Mouse (Mus musculus) stomach, postnatal 0 days (tissue): ENCODE measurements around the gene AY074887. TPM values are rescaled to one million over a fixed set of nuclear protein-coding genes. Genes with fewer than 3 reads are reported as not detected.

Experiments used
- ATAC-seq: fragments of 200-750 bp; cut with Nextera tagmentation; 2 replicates; pipeline ENCODE4 v1.8.0; 2017; ENCODE audit not compliant: low FRiP score, low TSS enrichment
- DNase-seq: peaks from one replicate; pipeline ENCODE4 v3.0.0-alpha.2; 2016; ENCODE audit warnings: low spot score
- H3K27ac ChIP-seq: fragments of 300-500 bp; sonication (generic); replicated peaks from 2 replicates; pipeline ENCODE4 v1.5.1; 2014; ENCODE audit warnings: mild to moderate bottlenecking, control low read depth
- H3K27me3 ChIP-seq: fragments of 300-500 bp; sonication (generic); 2 replicates; pipeline ENCODE4 v1.6.1; 2014; ENCODE audit warnings: low read length; ENCODE audit not compliant: control insufficient read depth, insufficient read depth
- H3K36me3 ChIP-seq: fragments of 300-500 bp; sonication (generic); 2 replicates; pipeline ENCODE4 v1.6.1; 2014; ENCODE audit warnings: low read length, mixed read lengths; ENCODE audit not compliant: control insufficient read depth, insufficient read depth
- H3K4me1 ChIP-seq: fragments of 300-500 bp; sonication (generic); replicated peaks from 2 replicates; pipeline ENCODE4 v1.6.1; 2014; ENCODE audit warnings: antibody characterized with exemption; ENCODE audit not compliant: control insufficient read depth, insufficient read depth
- H3K4me2 ChIP-seq: fragments of 300-500 bp; sonication (generic); replicated peaks from 2 replicates; pipeline ENCODE4 v1.6.1; 2014; ENCODE audit warnings: low read depth, mild to moderate bottlenecking, control low read depth, moderate library complexity
- H3K4me3 ChIP-seq: fragments of 300-500 bp; sonication (generic); 2 replicates; pipeline ENCODE4 v1.5.1; 2014; ENCODE audit warnings: low read depth, low read length, control low read depth
- H3K9ac ChIP-seq: fragments of 300-500 bp; sonication (generic); 2 replicates; pipeline ENCODE4 v1.6.1; 2014; ENCODE audit warnings: mild to moderate bottlenecking, low read length, control low read depth, mixed read lengths
- H3K9me3 ChIP-seq: fragments of 300-500 bp; sonication (generic); 2 replicates; pipeline ENCODE4 v1.6.1; 2016; ENCODE audit warnings: low read length; ENCODE audit not compliant: control insufficient read depth
- CTCF ChIP-seq: IDR thresholded peaks from 2 replicates; pipeline ENCODE4 v1.5.1; 2016; ENCODE audit warnings: antibody characterized with exemption, low read depth, mild to moderate bottlenecking, moderate library complexity
- EP300 ChIP-seq: optimal IDR thresholded peaks from 2 replicates; pipeline ENCODE3; 2016; ENCODE audit warnings: antibody characterized with exemption
- WGBS: fragments of 180-500 bp; shearing (Covaris S2); extraction: QIAGEN DNeasy Blood & Tissue Kit; methylation state at CpG from one replicate; pipeline ENCODE4 v1.1.7; 2014; 5-methylcytosine and 5-hydroxymethylcytosine counted together
- polyA plus RNA-seq: library from polyadenylated mRNA; unstranded; fragments of >200 nt; fragmentation: Nextera tagmentation; extraction: Ambion mirVana; gene quantifications from 2 replicates; pipeline ENCODE4 v1.2.1, GENCODE M21; 2015

Gene AY074887
- polyA plus RNA-seq, 1 experiment from 2014 or later, result 0.25 TPM

GRCm38 (mm10) chr9:54915576-54915975 is 35.2 kb downstream of the AY074887 start:
- DNase-seq (no peak), ATAC-seq (no peak)
- TF ChIP-seq CTCF (no peak), EP300 (no peak)
- H3K4me1 ChIP-seq, result no peaks in the 10 kb centered on the region
- no peak overlapping the region for H3K4me3 ChIP-seq
- H3K9ac ChIP-seq, result no peak overlapping the region
- H3K36me3 ChIP-seq, result no peaks in the 10 kb centered on the region
- no peak overlapping the region for H3K4me2 ChIP-seq
- no peak overlapping the region for H3K27ac ChIP-seq
- no peaks in the 10 kb centered on the region for H3K27me3 ChIP-seq
- H3K9me3 ChIP-seq, result no peaks in the 10 kb centered on the region
- 53% methylated on average over 7 of the region's 7 CpGs for WGBS

GRCm38 (mm10) chr9:54909446-54909845 is 41.4 kb downstream of the AY074887 start:
- ATAC-seq (peak; percentile 32; the same call in 1 of the 2 replicates), DNase-seq (no peak)
- no peak overlapping the region for H3K9ac ChIP-seq
- no peak overlapping the region for H3K4me2 ChIP-seq
- TF ChIP-seq CTCF, result no peak
- TF ChIP-seq EP300, result no peak
- peaks cover 6% of the 10 kb centered on the region for H3K36me3 ChIP-seq
- no peaks in the 10 kb centered on the region for H3K9me3 ChIP-seq
- H3K4me3 ChIP-seq, result no peak overlapping the region
- H3K27ac ChIP-seq, result no peak overlapping the region
- H3K27me3 ChIP-seq, result no peaks in the 10 kb centered on the region
- H3K4me1 ChIP-seq, result no peaks in the 10 kb centered on the region
- WGBS, result 49% methylated on average over 5 of the region's 5 CpGs

Other genes starting within 250 kb of the AY074887 start
- gene Wdr61, start 216.5 kb downstream of the AY074887 start, polyA plus RNA-seq, result 129 and 132 TPM in 2 replicates
- gene Crabp1, start 186.2 kb downstream of the AY074887 start, polyA plus RNA-seq, result 2.8 and 4.1 TPM in 2 replicates
- gene Ireb2, start 87.2 kb downstream of the AY074887 start, polyA plus RNA-seq, result 9.6 and 9.7 TPM in 2 replicates
- 1.3 and 1.4 TPM in 2 replicates for gene Hykk, start 33.7 kb downstream of the AY074887 start, polyA plus RNA-seq
- gene Psma4, start 208 bp downstream of the AY074887 start, polyA plus RNA-seq, result 196 and 201 TPM in 2 replicates
- gene Chrna5, start 29.9 kb upstream of the AY074887 start, polyA plus RNA-seq, result 1.1 and 1.3 TPM in 2 replicates
- 3.2 and 3.8 TPM in 2 replicates for gene Chrna3, start 75.6 kb upstream of the AY074887 start, polyA plus RNA-seq
- gene Chrnb4, start 97.8 kb upstream of the AY074887 start, polyA plus RNA-seq, result 1.4 and 1.6 TPM in 2 replicates
- gene Ube2q2, start 197.9 kb upstream of the AY074887 start, polyA plus RNA-seq, result 22.5 and 22.8 TPM in 2 replicates